Comparison of ENCODE assay signal across 1 mouse cellular context in the genomic region with DNA sequence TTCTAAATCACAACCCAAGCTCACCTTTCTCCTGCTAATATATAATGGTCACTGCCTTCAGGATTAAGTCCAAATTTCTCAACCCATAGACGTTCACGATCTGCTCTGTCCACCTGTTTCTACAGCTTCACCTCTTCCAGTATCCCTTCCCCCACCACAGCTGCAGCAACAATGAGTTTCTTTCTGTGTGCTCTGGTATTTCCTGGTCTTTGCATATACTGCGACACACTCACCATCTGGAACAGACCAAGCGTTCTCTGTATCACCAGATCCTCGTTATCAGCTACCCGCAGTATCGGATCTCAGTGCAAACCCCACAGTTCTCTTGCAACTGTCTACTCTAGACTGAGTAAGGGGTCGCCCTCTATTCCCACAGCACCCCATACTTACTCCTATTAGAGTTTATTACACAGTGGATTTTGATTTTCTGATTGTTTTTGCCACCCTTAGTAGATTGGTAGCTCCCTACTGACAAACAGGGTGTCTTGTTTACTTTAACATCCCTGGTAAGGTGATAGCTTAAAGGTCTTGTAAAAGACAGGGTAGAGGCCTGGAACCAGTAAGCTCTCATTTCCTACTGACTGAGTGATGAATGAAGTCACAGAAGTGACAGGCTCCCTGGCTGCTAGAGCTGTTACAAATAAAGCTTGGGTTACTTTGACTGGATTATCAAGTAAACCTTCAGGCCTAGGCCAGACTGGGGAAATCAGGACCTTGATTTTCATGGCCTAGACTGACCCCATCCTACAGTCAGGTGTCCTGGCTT.
TF ChIP-seq lines count a peak whose summit lies in the region.

No protein-coding gene starts in this region.

TF ChIP-seq in CH12.LX, 34 proteins besides CTCF, POLR2A, EP300 and RAD21 (continued from another document):
- TF ChIP-seq TBP (conservative IDR thresholded peaks at IDR 0.05; ENCODE audit: low read depth, low read length) (0 out of 2 replicates have a peak, but pooled peaks have one; percentile 16), SMC3 (IDR thresholded peaks at IDR 0.05; ENCODE audit: low read depth, low read length) (no peak), RCOR1 (conservative IDR thresholded peaks at IDR 0.05; ENCODE audit: low read depth, low read length) (peak; percentile 56; the same call in 1 of the 2 replicates), GABPA (IDR thresholded peaks at IDR 0.05; ENCODE audit: insufficient replicate concordance, low read depth, low read length) (no peak), JUN (IDR thresholded peaks at IDR 0.05; ENCODE audit: insufficient read depth, low read depth, low read length) (no peak), JUND (conservative IDR thresholded peaks at IDR 0.05; ENCODE audit: low read depth, low read length) (no peak; the same call in 1 of the 2 replicates), MXI1 (IDR thresholded peaks at IDR 0.05; ENCODE audit: low read depth, low read length) (peak; percentile 36; the same call in 1 of the 2 replicates), PAX5 (IDR thresholded peaks at IDR 0.05; ENCODE audit: low read length) (no peak), IRF4 (IDR thresholded peaks at IDR 0.05; ENCODE audit: low read depth, low read length) (peak; percentile 72)
